Mouse (Mus musculus): ENCODE data around the gene Gas7. TPM values are rescaled to one million over a fixed set of nuclear protein-coding genes. Genes with fewer than 3 reads are reported as not detected.

The Gas7 gene
- polyA plus RNA-seq, 2 experiments: 9.8 to 18.2 TPM

DNA sequence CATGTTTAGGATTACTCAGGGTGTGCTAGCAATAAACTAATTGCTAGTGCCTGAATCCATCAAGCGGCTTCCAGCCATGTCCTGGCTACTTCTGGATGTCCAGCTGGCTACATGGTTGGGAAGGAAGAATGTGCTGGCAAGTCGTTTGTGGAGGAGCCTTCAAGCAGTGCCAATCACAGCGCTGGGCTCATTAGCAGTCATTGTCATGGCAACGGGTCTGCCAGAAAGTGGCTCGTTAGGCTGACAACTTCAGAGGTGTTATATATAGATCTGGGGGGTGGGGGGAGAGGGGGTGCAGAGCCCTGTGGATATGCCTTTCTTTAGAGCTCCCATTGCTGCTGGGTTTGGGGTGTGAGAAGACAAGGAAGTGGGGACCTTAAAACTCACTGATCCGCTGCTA is 141.0 kb downstream of the Gas7 start:
- H3K4me1 ChIP-seq (ENCODE audit: control insufficient read depth, insufficient read depth, low read length): peaks cover 11% of the 10 kb centered on the region
- no peak overlapping the region for H3K27ac ChIP-seq (replicated peaks; ENCODE audit: low read depth, low read length)
- no peak for TF ChIP-seq POLR2A (IDR thresholded peaks at IDR 0.05; ENCODE audit: borderline replicate concordance, extremely low read depth, insufficient read depth, insufficient read length)
- 37% methylated on average over 6 of the region's 6 CpGs for WGBS
- H3K9me3 ChIP-seq (ENCODE audit: control insufficient read depth, low read length): no peaks in the 10 kb centered on the region
- H3K27me3 ChIP-seq (ENCODE audit: control insufficient read depth, insufficient read depth, low read length): no peaks in the 10 kb centered on the region
- H3K4me2 ChIP-seq (replicated peaks; ENCODE audit: low read depth, low read length, severe bottlenecking): no peak overlapping the region
- H3K4me3 ChIP-seq (replicated peaks; ENCODE audit: low read length): no peak overlapping the region
- ATAC-seq (ENCODE audit: low FRiP score, low read depth): no peak
- no peaks in the 10 kb centered on the region for H3K36me3 ChIP-seq (ENCODE audit: control insufficient read depth, insufficient read depth, low read length)
- no peak for DNase-seq (ENCODE audit: low spot score)
- H3K9ac ChIP-seq (ENCODE audit: low read depth, low read length, severe bottlenecking): no peak overlapping the region

DNA sequence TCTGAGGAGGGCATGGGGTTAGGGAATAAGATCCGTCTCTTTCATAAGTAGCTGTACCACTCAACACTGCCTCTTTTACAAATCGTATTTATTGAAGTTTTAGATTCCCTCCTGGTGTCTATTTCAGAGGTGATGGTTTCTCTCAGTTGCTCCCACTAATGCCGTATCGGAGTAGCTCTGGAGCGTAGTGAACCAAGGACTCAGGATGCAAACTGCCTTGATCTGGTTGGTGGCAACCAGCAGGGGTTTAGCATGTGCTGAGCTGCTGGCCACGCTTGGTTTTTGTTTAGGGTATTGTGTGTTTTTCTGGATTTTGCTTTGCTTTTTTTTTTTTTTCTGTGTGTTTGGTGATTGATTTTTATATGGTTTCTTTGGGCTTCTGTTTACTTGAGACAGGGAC is 141.6 kb downstream of the Gas7 start:
- DNase-seq (ENCODE audit: low spot score): no peak
- ATAC-seq (ENCODE audit: low FRiP score, low read depth): no peak
- no peak for TF ChIP-seq POLR2A (IDR thresholded peaks at IDR 0.05; ENCODE audit: borderline replicate concordance, extremely low read depth, insufficient read depth, insufficient read length)
- Histone ChIP-seq H3K4me2 (replicated peaks; ENCODE audit: low read depth, low read length, severe bottlenecking) (no peak overlapping the region), H3K9ac (ENCODE audit: low read depth, low read length, severe bottlenecking) (no peak overlapping the region), H3K4me3 (replicated peaks; ENCODE audit: low read length) (no peak overlapping the region), H3K9me3 (ENCODE audit: control insufficient read depth, low read length) (no peaks in the 10 kb centered on the region), H3K4me1 (ENCODE audit: control insufficient read depth, insufficient read depth, low read length) (peaks cover 11% of the 10 kb centered on the region), H3K36me3 (ENCODE audit: control insufficient read depth, insufficient read depth, low read length) (no peaks in the 10 kb centered on the region), H3K27me3 (ENCODE audit: control insufficient read depth, insufficient read depth, low read length) (no peaks in the 10 kb centered on the region), H3K27ac (replicated peaks; ENCODE audit: low read depth, low read length) (no peak overlapping the region)
- 79% methylated on average over 6 of the region's 6 CpGs for WGBS

DNA sequence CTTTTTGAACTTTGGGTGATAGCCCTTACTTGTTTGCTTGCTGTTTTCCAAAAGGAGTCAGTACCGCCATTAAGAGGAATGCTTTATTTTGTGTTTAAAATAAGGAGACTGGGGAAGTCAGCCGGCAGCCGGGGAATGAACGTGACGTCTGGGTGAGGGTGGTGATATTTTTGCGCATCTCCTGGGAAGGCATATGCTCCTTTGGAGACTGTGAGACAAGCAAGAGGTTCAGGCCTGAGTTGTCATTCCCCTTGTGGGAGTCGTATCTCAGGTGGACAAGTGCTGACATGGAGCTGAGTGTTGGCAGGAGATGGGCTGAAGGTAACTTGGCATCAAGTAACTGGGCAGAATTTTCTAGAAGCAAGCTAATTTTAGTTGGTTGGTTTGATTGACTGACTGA is 142.2 kb downstream of the Gas7 start:
- WGBS: 65% methylated on average over 7 of the region's 7 CpGs
- Histone ChIP-seq H3K4me1 (ENCODE audit: control insufficient read depth, insufficient read depth, low read length) (peaks cover 11% of the 10 kb centered on the region), H3K36me3 (ENCODE audit: control insufficient read depth, insufficient read depth, low read length) (no peaks in the 10 kb centered on the region), H3K4me2 (replicated peaks; ENCODE audit: low read depth, low read length, severe bottlenecking) (no peak overlapping the region), H3K9me3 (ENCODE audit: control insufficient read depth, low read length) (no peaks in the 10 kb centered on the region), H3K4me3 (replicated peaks; ENCODE audit: low read length) (no peak overlapping the region), H3K27ac (replicated peaks; ENCODE audit: low read depth, low read length) (no peak overlapping the region), H3K9ac (ENCODE audit: low read depth, low read length, severe bottlenecking) (no peak overlapping the region), H3K27me3 (ENCODE audit: control insufficient read depth, insufficient read depth, low read length) (no peaks in the 10 kb centered on the region)
- no peak for ATAC-seq (ENCODE audit: low FRiP score, low read depth)
- no peak for TF ChIP-seq POLR2A (IDR thresholded peaks at IDR 0.05; ENCODE audit: borderline replicate concordance, extremely low read depth, insufficient read depth, insufficient read length)
- DNase-seq (ENCODE audit: low spot score): no peak

DNA sequence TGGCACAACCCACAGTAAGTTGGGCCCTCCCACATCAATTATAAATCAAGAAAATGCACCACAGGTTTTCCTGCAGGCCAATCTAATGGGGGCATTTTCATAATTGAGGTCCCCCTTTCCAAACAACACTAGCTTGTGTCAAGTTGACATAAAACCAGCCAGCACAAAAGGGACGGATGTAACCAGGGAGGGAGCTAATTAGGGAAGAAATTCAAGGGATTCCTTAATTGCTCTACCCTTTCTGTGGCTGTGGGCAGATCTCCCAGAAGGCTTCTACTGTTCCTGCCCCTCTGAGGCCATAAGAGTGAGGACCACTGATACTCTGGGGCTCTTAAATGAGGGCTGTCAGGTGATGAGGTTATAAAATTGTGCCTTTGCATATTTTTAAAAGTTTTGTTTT is 143.9 kb downstream of the Gas7 start:
- Histone ChIP-seq H3K9me3 (ENCODE audit: control insufficient read depth, low read length) (no peaks in the 10 kb centered on the region), H3K4me3 (replicated peaks; ENCODE audit: low read length) (no peak overlapping the region), H3K36me3 (ENCODE audit: control insufficient read depth, insufficient read depth, low read length) (no peaks in the 10 kb centered on the region), H3K27ac (replicated peaks; ENCODE audit: low read depth, low read length) (no peak overlapping the region), H3K4me2 (replicated peaks; ENCODE audit: low read depth, low read length, severe bottlenecking) (no peak overlapping the region), H3K27me3 (ENCODE audit: control insufficient read depth, insufficient read depth, low read length) (no peaks in the 10 kb centered on the region), H3K9ac (ENCODE audit: low read depth, low read length, severe bottlenecking) (no peak overlapping the region), H3K4me1 (ENCODE audit: control insufficient read depth, insufficient read depth, low read length) (peaks cover 11% of the 10 kb centered on the region)
- DNase-seq (ENCODE audit: low spot score) (no peak), ATAC-seq (ENCODE audit: low FRiP score, low read depth) (no peak)
- 33% methylated on average over 1 of the region's 1 CpGs for WGBS
- no peak for TF ChIP-seq POLR2A (IDR thresholded peaks at IDR 0.05; ENCODE audit: borderline replicate concordance, extremely low read depth, insufficient read depth, insufficient read length)

DNA sequence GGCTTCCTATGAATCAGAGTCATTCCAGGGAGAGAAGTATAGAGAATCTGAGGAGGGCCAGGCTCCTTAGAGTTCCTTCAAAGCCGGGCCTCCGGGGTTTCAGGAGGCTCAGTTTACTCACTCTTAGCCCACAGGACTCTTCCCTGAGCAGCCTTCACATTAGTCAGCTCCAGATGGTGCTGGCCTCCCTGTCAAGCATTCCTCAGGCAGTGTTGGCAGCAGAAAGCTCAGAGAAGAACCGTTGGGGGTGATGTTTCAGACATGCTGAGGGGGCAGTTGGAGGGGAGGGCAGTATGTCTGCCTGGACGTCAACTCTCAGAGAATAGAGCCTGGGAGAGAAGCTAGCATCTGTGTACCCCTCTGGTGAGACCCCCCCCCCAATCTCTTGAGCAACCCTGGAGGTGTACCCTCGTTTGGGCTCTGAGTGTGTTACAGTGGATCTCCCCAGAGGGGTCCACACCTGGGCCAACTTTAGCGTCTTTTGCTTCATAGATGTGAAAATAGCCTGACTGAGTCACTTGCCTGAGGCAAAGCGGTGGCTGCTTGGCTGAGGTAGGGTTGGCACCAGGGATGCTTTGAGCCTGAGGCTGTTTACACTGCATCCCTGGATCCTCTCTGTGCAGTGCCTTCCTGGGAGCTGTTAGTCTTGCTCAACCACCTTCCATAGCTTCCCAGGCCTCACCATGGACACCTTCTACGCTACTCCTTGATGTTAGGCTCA is 145.6 kb downstream of the Gas7 start:
- peaks cover 11% of the 10 kb centered on the region for H3K4me1 ChIP-seq (ENCODE audit: control insufficient read depth, insufficient read depth, low read length)
- H3K36me3 ChIP-seq (ENCODE audit: control insufficient read depth, insufficient read depth, low read length): no peaks in the 10 kb centered on the region
- no peak overlapping the region for H3K4me3 ChIP-seq (replicated peaks; ENCODE audit: low read length)
- no peak overlapping the region for H3K27ac ChIP-seq (replicated peaks; ENCODE audit: low read depth, low read length)
- no peak for TF ChIP-seq POLR2A (IDR thresholded peaks at IDR 0.05; ENCODE audit: borderline replicate concordance, extremely low read depth, insufficient read depth, insufficient read length)
- no peak for ATAC-seq (ENCODE audit: low FRiP score, low read depth)
- H3K27me3 ChIP-seq (ENCODE audit: control insufficient read depth, insufficient read depth, low read length): no peaks in the 10 kb centered on the region
- 63% methylated on average over 8 of the region's 8 CpGs for WGBS
- no peak overlapping the region for H3K9ac ChIP-seq (ENCODE audit: low read depth, low read length, severe bottlenecking)
- H3K9me3 ChIP-seq (ENCODE audit: control insufficient read depth, low read length): no peaks in the 10 kb centered on the region
- no peak overlapping the region for H3K4me2 ChIP-seq (replicated peaks; ENCODE audit: low read depth, low read length, severe bottlenecking)
- DNase-seq (ENCODE audit: low spot score): no peak

Data from limb, embryonic 14.5 days (tissue).